Mouse (Mus musculus): ENCODE data around the gene Fdx1l. TPM values are rescaled to one million over a fixed set of nuclear protein-coding genes. Genes with fewer than 3 reads are reported as not detected.

The Fdx1l gene
- 11.1 and 15.7 TPM in 2 replicates for total RNA-seq (2017)

DNA sequence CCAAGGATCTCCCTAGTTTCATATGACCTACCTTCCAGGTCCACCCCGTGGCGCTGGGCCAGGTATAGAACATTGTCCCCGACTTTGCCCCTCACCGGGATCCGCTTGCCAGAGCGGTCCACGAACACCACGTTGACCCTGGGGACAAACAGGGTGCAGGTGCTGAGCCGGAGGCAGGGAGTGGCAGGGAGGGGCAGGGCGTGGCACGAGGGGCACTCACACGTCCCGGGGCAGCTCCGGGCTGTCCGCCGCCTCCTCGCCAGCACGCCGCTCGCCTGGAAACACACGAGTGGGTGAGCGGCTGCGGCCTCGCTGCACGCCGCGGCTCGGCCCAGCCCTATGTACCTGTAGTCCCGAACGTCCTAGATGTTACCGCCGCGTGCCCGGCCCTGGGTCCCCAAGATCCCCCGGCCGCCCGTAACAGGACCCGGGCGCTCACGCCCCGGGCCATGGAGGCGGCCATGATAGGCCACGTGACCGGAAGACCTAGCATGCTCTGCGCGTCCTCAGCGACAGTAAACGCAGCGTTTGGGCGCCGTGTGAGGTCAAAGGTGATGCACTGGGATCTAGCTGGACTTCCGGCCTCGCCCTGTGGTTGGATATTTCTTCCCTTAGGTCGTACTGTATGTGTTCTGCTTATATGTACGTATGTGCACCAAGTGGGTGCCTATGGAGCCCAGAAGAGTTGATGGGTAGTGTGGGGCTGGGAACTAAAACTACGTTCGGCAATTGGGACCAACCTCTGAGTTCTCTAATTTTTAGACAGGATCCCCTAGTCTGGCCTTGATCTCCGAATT lies at the start of gene Fdx1l, which contains the start of gene Gm49373:
TSS of gene Fdx1l (minus strand) at position 571 of the 797 bp plus-strand sequence.
TSS of gene Gm49373 (minus strand) at position 53 of the 797 bp plus-strand sequence.
- ATAC-seq (ENCODE audit: extremely low read depth, insufficient number of reproducible peaks, low FRiP score, poor library complexity, severe bottlenecking), result peak; percentile 86

GRCm38 (mm10) chr9:21121483-21121882 lies 48.1 kb upstream of the Fdx1l start:
- ATAC-seq (ENCODE audit: extremely low read depth, insufficient number of reproducible peaks, low FRiP score, poor library complexity, severe bottlenecking), result no peak

- ATAC-seq (ENCODE audit: extremely low read depth, insufficient number of reproducible peaks, low FRiP score, poor library complexity, severe bottlenecking), result no peak
Observed at GRCm38 (mm10) chr9:21117073-21117472, 43.7 kb upstream of the Fdx1l start.

DNA sequence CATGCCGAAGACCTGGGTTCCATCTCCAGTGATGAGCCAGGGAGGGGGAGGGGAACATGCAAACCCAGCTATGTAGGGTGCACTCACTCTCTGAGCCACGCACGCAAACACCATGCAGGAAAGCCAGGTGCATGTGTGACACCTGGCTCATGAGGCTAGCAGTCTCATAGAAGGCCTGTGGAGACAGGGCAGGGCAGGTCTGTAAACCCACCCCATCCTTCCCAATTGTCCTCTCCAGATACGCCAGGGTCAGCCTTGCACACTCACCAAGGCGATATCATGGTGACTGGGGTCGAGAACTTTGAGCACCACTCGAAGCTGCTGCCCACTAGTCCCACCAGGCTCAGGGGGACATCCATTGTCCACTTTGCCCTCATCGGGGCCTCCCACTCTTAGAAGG lies 41.7 kb upstream of the Fdx1l start:
- ATAC-seq (ENCODE audit: extremely low read depth, insufficient number of reproducible peaks, low FRiP score, poor library complexity, severe bottlenecking), result no peak

DNA sequence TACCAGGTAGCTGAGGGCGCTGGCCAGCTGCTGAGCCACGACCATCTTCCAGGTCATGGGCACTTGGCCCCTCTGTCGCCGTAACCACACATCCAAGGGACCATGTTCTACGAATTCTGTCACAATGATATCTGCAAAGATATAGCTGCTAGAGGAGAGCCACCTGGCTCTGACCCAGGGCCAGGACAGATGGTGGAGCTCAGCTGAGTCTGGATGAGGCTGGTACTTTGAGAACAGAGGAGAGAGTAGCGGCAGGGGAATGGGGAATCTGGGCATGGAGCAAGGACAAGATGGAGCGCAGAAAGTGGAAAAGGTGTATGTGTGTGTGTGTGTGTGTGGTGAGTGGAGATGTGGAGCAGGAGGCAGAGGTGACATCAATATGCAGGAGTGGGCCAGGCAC lies 40.8 kb upstream of the Fdx1l start:
- ATAC-seq (ENCODE audit: extremely low read depth, insufficient number of reproducible peaks, low FRiP score, poor library complexity, severe bottlenecking), result no peak

DNA sequence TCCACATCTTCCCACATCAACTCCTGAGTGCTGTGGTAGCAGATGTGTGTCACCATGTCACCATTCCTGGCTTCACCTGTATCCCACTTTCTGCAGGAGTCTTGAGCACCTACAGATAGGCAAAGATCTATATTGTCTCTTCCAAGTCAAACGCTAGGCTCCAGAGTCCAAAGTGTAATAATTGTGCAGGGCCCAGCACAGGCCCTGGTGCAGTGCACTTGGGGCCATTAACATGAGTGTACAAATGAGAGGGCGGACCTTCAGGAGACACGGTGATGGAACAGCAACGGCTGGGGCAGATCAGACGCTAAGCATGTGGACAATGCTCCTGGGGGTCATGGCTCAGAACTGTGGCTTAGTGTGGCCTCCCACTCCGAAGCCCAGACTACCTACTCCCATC lies 40.3 kb upstream of the Fdx1l start:
- no peak for ATAC-seq (ENCODE audit: extremely low read depth, insufficient number of reproducible peaks, low FRiP score, poor library complexity, severe bottlenecking)

- no peak for ATAC-seq (ENCODE audit: extremely low read depth, insufficient number of reproducible peaks, low FRiP score, poor library complexity, severe bottlenecking)
Observed at GRCm38 (mm10) chr9:21107607-21108237, 34.3 kb upstream of the Fdx1l start.

GRCm38 (mm10) chr9:21105760-21106564 lies 32.5 kb upstream of the Fdx1l start:
- no peak for ATAC-seq (ENCODE audit: extremely low read depth, insufficient number of reproducible peaks, low FRiP score, poor library complexity, severe bottlenecking)

- no peak for ATAC-seq (ENCODE audit: extremely low read depth, insufficient number of reproducible peaks, low FRiP score, poor library complexity, severe bottlenecking)
Observed at GRCm38 (mm10) chr9:21104814-21105213, 31.4 kb upstream of the Fdx1l start.

DNA sequence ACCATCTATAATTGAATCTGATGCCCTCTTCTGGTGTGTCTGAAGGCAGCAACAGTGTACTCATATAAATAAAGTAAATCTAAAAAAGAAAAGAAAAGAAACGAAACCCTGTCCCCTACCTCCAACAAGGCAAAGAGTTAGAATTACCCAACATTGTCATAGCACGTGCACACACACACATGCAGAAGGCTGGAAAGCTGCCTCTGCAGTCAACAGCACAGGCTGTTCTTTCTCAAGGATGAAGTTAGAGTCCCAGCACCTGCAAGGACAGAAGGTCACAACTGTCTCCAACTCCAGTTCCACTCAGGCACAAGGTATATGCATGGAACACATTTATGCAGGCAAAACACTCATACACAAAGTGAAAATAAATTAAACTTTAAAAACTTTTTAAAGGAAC lies 28.7 kb upstream of the Fdx1l start:
- no peak for ATAC-seq (ENCODE audit: extremely low read depth, insufficient number of reproducible peaks, low FRiP score, poor library complexity, severe bottlenecking)

DNA sequence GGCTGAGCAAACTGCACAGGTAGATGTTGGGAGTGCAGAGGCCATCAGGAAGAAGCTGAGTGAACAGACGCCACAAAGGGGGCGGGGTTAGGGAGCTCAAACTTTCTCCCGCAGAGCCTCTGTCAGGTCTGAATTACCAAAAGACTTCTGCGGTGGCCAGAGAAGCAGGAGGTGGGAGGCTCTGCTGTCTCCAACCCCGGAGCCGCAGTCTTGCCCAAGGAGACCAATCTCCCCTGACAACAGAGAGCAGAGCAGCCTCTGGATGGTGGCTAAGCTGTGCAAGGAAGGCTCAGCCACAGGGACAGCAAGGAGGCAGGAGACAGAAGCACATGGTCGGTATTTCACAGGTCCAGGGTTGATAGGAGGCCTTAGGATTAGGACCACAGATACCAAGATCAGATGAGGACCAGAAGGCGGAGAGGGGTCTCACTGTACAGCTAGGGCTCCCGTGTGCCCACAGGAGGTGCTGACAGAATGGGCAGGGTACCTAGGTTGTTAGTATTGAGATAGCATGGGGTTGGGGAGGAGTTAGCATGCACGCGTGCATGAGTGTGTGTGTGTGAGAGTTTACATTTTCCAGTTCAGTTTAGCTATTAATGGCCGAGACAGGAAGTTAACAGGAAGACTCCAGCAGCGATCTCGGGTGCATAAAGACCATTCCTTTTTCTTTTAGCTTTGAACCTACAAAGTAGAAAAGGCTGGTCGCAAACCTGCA lies 27.2 kb upstream of the Fdx1l start:
- no peak for ATAC-seq (ENCODE audit: extremely low read depth, insufficient number of reproducible peaks, low FRiP score, poor library complexity, severe bottlenecking)

- ATAC-seq (ENCODE audit: extremely low read depth, insufficient number of reproducible peaks, low FRiP score, poor library complexity, severe bottlenecking), result no peak
Observed at GRCm38 (mm10) chr9:21097793-21098192, 24.4 kb upstream of the Fdx1l start.

DNA sequence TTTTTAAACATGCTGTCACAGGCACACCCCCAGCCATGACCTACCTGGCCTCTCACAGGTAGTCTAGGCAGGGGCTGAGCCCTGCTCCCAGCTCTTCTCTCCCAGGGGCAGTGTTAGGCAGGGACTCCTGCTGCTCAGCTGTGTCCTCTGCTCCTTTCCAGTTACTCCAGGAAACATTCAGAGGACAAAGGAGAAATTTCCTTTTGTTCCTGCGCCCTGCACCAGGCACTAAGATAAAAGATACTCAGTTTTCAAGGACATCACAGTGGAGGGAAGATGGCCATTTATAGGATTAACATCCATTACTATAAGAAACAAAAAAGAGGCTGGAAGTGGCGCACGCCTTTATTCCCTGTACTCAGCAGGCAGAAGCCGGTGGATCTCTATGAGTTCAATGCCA lies 22.5 kb upstream of the Fdx1l start:
- no peak for ATAC-seq (ENCODE audit: extremely low read depth, insufficient number of reproducible peaks, low FRiP score, poor library complexity, severe bottlenecking)

GRCm38 (mm10) chr9:21093423-21093822 lies 20.0 kb upstream of the Fdx1l start:
- ATAC-seq (ENCODE audit: extremely low read depth, insufficient number of reproducible peaks, low FRiP score, poor library complexity, severe bottlenecking), result no peak

GRCm38 (mm10) chr9:21091707-21092320 lies 18.4 kb upstream of the Fdx1l start, which contains the start of the genes Gm38431 and Raver1:
Gene Gm38431 (minus strand): TSS chr9:21091997.
Gene Raver1 (minus strand): TSS chr9:21092008.
- ATAC-seq (ENCODE audit: extremely low read depth, insufficient number of reproducible peaks, low FRiP score, poor library complexity, severe bottlenecking), result peak; percentile 98

- ATAC-seq (ENCODE audit: extremely low read depth, insufficient number of reproducible peaks, low FRiP score, poor library complexity, severe bottlenecking), result no peak
Observed at GRCm38 (mm10) chr9:21090972-21091706, 17.7 kb upstream of the Fdx1l start.

GRCm38 (mm10) chr9:21090537-21090936 lies 17.1 kb upstream of the Fdx1l start:
- no peak for ATAC-seq (ENCODE audit: extremely low read depth, insufficient number of reproducible peaks, low FRiP score, poor library complexity, severe bottlenecking)

- no peak for ATAC-seq (ENCODE audit: extremely low read depth, insufficient number of reproducible peaks, low FRiP score, poor library complexity, severe bottlenecking)
Observed at GRCm38 (mm10) chr9:21083324-21083723, 9.9 kb upstream of the Fdx1l start.
